Mouse (Mus musculus) left cerebral cortex, adult 8-10 months (tissue): ENCODE results near the gene Adamts4. TPM values are rescaled to one million over a fixed set of nuclear protein-coding genes. Genes with fewer than 3 reads are reported as not detected.

Source experiments
- DNase-seq, 2 experiments: peaks; one replicate each; pipeline ENCODE4 v3.0.0; 2022; ENCODE audit warnings: low spot score in 2 of 2
- total RNA-seq, 4 experiments: library from RNA; stranded (reverse); gene quantifications; 2 replicates each; pipeline ENCODE4 v1.2.4; 2022

The Adamts4 gene
- total RNA-seq, 4 experiments from 2014 or later = 13.0 to 14.1 (median 13.3) TPM

DNA sequence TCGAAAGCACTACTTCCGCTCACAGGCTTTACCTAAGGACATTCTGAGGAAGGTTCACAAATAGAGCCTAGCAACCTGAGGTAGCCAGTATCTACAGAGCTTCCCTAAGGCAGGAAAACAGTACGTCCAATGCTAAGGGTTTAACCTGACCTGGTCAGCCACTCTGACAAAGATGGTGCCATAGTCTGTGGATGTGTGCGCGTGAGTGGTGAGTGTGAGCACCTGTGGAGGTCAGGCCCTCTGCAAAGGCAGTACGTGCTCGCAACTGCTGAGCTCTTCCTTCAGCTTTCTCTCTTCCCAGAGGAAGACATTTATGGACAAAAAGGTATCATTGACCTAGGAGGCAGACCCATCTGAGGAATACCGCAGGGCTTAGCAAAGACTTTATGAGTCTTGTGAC is 28.2 kb downstream of the Adamts4 start:
- DNase-seq = no peak

- peak in 1 of 2 experiments; percentile 5 for DNase-seq
Measured at GRCm38 (mm10) chr1:171279012-171279705, 28.9 kb downstream of the Adamts4 start.

DNA sequence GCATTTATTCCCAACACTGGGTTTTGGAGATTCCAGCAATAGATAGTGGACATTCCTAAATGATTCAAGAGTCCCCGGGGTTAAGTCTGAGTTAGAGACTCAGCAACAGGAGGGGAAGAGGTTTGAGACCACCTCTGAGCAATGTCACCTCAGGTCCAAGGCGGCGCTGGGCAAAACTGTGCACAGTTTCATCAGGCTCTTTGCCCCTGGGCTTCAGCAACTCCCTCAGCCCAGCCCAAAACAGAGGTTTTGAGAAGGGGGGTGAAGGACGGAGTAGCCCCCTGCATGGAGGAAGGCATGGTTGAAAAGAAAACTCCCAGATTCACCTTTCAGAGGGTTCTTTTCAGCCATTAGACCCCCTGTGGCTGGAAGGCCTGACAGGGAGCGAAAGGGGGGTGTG is 29.5 kb downstream of the Adamts4 start:
- DNase-seq = no peak

DNA sequence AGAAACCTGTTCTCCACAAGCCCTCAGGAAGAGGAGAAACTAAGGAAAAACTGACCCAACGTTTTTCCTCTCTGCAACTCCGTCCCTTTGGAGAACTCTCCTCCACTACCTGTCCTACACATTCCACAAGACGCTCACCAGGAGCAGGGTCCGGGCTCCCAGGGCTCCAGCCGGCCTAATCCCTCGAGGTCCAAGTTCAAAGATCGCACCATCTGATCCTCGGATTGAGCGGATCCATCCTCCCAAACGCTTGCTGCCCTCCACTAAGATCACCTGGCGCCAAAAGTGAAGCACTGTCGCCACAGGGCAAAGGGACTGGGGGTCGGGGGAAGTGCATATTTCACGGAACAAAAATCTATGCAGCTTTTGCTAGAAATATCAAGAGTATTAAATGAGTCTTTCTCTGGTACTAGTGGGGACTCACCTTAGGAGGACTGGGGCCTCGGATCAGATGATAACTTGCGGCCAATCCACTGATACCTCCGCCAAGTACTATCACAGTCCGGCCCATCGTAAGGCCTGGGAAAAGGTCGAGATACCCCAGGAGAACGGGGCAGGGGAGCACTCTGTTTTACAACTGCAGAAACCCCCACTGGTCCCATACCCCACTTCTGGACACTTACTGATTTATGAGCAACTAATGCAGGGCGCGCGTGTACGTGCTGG is 30.2 kb downstream of the Adamts4 start:
- peak in 1 of 2 experiments; percentile 7 for DNase-seq

DNA sequence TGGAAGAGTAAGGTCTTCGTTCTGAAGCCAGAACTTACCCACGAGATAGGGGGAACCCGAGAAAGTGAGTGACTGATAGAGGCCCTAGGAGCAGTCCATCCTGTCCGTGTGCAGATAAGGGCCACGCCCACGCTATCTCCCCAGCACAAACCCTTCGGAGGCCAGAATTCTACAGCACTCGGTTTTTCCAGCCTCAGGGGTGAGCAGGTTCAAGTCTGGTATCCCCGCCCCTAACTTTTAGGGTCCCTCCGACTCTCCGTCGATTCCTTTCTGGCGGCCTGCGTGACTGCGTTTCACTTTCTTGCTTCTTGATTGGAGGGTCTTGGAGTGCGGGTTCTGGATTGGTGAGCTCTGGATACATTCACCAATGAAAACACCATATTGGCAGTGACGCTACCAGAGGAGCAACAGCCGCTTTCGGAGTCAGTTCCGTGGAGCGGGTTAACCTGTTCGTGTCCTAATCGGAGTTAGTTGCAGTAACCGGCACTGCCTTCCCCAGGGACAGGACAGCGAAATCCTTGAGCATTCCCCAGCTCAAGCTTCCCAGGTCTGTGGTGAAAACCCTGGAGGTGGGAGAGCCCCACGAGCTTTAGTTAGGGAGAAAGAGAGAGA is 30.8 kb downstream of the Adamts4 start, which contains the start of gene Ppox:
Gene Ppox, minus strand, starts transcription at position 271 of the 612 bp plus-strand sequence.
- peak; percentile 75 to 95 for DNase-seq

GRCm38 (mm10) chr1:171281528-171281923 is 31.3 kb downstream of the Adamts4 start:
- DNase-seq = peak; percentile 43 to 74

DNA sequence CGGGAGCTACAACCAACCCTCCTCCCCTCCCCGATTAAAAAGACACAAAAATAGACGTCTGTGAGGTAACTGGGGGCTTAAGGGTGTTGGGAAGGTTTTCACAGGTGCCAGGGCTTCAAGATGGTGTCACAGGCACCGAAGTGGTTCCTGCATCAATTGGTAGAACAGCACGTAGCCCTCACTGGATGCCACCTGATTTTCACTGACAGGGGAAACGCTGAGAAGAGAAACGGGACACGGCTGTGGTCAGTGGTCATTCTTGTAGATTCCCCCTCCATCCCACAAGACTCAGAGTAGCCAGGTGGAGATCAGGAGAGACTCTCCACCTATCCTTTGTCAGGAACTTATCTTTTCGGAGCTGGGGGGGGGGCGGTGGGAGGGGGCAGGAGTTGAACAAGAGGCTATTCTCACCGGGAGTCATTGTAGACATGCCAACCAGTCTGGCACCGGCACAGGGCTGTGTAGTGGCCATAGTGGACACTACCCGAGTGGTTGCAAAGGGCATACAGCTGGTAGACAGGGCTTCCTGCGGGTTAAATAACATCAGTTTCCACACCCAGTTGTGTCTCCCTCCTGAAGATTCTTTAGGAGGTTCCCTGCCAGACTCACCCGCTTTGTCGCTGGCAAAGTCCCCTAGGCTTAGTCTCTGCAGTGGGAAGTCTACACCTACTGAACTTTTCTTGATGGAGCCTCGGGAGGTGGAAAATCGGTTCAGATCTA is 32.0 kb downstream of the Adamts4 start:
- DNase-seq = peak in 1 of 2 experiments; percentile 18

DNA sequence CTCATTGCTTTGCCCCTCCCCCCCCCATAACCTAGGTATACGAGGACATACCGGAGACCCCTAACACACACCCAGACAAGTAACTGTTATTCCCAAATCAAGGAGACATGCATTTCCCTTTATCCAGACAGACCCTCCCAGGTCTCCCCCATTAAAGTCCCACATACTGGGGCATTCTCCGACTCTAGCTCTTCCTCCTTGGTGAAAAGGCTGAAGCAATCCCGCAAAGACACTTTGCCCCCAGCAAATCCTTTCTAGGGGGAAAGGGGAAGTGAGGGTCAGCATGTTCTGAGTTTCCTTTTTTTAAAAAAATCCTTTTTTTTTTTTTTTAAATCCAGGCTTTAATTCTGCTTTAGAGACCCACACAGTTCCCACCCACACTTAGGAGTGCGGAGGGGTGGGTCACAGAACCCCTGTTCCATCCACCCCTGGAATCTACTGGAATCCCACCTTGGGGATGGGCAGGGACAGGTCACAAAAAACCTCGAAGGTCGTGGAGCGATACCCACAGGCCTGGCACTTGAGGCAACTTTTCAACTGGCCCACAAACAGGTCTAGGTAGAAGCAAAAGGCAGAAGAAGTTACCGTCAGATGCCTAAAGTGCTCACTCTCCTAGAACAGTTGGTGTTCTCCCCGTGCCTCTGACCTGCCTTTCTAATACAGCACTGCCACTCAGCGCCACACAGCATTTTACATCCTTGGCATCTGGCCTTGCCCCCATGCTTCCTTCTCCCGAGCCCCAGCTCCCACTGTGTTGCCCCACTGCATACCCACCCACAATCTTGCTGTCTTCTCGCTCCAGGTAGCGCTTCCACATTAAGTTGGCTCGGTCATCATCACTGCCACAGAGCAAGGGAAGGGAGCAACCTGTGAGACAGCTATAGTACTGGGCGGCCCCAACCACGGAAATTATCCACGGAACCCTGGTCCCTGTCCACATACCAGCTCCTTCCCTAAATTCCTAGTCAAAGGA is 33.3 kb downstream of the Adamts4 start:
- DNase-seq = peak in 1 of 2 experiments; percentile 18

GRCm38 (mm10) chr1:171284491-171284890 is 34.3 kb downstream of the Adamts4 start:
- DNase-seq = no peak

GRCm38 (mm10) chr1:171285096-171285892 is 35.1 kb downstream of the Adamts4 start:
- no peak for DNase-seq

DNA sequence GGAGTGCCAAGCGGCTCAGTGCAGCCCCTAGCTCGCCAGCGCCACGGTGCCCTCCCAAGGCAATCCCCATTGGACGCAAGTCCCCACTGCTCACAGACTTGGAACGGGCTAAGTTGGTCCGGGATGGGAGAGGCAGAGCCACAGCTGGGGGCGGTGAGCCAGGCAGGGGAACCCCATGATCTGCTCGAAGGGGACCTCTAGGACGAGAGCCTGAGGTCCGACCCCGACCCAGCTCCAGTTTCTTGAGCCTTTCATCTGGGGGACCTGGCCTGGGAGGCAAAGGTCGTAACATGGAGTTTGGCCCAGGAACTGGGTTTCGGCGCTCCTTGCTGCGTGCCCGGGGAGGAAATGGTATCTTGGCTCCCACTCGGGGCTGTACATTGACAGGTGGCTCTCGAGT is 36.3 kb downstream of the Adamts4 start:
- DNase-seq = no peak

GRCm38 (mm10) chr1:171287136-171288081 is 37.2 kb downstream of the Adamts4 start, which contains the start of gene Usp21:
Gene Usp21 (minus strand): TSS chr1:171287991.
- peak; percentile 85 to 95 for DNase-seq

DNA sequence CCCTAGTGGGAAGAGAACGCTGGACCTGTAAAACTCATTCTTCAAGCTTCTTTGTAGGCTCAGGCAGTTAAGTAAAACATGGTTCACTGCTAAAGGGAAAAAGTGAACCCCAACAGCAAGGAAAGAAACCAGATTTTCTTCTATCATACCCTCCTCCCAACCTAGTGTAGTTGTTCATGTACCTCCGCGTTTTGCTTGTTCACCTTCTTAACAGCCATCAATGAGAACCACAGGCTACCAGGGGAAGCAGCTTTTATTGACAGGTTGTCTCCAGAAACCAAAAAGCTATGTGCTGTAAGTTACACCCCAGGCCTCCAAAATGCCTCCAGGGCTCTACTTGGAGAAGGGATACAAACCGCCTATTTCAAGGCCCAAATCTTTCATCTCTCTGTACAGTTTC is 38.1 kb downstream of the Adamts4 start:
- no peak for DNase-seq

- no peak for DNase-seq
Measured at GRCm38 (mm10) chr1:171293351-171293750, 43.1 kb downstream of the Adamts4 start.

DNA sequence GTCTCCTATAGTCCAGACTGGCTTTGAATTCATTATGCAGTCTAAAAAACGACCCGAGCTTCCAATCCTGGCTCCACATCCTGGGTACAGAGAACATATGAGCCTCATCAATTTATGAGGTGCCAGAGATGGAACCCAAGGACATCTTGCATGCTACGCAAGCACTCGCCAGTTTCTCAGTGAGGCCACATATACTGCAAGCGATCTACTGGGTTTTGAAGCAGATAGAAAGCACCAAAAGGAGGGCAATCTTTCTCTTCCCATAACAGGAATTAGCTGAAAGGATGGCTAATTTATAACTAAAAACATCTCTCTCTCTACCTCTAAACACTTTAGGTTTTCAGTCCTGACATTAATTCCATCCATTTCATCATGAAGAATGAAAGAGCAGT is 43.7 kb downstream of the Adamts4 start:
- no peak for DNase-seq

DNA sequence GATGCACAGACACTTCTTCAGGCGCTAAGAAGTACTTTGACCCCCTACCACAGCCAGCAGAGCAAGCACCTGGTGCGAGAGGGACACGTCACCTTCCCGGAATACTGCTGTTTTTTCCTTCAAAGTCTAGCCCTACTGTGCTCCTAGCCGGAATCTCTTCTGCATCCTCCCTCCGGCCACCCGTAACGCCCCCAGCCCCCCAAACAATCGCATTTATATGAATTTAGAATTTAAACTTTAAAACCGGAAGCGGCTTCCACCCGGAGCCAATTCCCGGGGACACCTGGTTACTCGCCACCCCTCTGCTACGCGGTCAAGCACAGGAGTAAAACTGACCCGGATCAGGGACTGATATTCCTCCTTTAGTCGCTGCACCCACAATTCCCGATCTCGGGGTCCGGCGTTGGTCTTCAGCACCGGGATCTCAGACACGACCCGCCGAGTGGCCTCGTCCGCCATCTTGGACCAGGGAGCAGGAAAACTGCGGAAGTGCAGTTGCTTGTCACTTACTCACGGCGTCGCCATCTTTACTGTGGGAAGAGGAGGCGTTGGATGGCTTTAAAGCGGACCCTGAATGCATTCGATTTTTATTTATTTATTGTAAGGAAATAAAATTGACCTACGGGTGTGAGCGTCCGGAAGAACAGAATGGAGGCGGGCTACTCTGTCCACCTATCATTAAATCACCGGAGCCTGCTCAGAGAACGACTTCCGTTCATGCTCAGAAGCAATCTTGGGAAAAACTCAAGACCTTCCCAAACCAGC is 44.3 kb downstream of the Adamts4 start, which contains the start of gene Ufc1:
Gene Ufc1, minus strand, starts transcription at position 727 of the 765 bp plus-strand sequence.
- DNase-seq = peak; percentile 80 to 84

DNA sequence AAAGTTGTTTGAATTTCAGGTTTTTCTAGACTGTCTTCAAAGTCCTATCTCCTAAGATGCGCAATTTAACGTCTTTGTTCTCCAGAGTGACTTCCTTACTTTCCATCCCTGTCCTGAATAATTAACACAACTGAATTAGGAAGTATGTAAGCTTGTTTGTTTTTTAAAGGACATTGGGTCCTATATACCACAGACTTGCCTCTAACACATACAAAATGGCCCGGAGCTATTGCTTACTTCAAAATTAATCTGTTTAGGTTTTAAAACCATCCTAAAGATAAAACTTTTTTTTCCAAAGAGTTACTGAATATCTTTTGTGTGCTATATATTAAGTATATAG is 44.8 kb downstream of the Adamts4 start:
- DNase-seq = no peak

GRCm38 (mm10) chr1:171298226-171298625 is 48.0 kb downstream of the Adamts4 start:
- DNase-seq = no peak
